Mouse (Mus musculus) limb, embryonic 12.5 days (tissue): Measurements from ENCODE around the gene CN725425. TPM values are rescaled to one million over a fixed set of nuclear protein-coding genes. Genes with fewer than 3 reads are reported as not detected.

Experiments used
- ATAC-seq: fragments of 200-750 bp; cut with Nextera tagmentation; 2 replicates; pipeline ENCODE4 v1.8.0; 2017; ENCODE audit warnings: low read depth, moderate TSS enrichment; ENCODE audit not compliant: insufficient number of reproducible peaks, insufficient read depth, low FRiP score, low TSS enrichment
- H3K27ac ChIP-seq: fragments of 300-500 bp; sonication (generic); 2 replicates; pipeline ENCODE4 v1.5.1; 2016; ENCODE audit warnings: mild to moderate bottlenecking, moderate library complexity
- H3K27me3 ChIP-seq: fragments of 300-500 bp; sonication (generic); 2 replicates; pipeline ENCODE4 v1.6.1; 2016; ENCODE audit warnings: mild to moderate bottlenecking, moderate library complexity
- H3K36me3 ChIP-seq: fragments of 300-500 bp; sonication (generic); 2 replicates; pipeline ENCODE4 v1.6.1; 2016; ENCODE audit warnings: mild to moderate bottlenecking, moderate library complexity
- H3K4me1 ChIP-seq: fragments of 300-500 bp; sonication (generic); replicated peaks from 2 replicates; pipeline ENCODE4 v1.6.1; 2016
- H3K4me2 ChIP-seq: fragments of 300-500 bp; sonication (generic); 2 replicates; pipeline ENCODE4 v1.6.1; 2016; ENCODE audit warnings: mild to moderate bottlenecking, moderate library complexity
- H3K4me3 ChIP-seq: fragments of 300-500 bp; sonication (generic); replicated peaks from 2 replicates; pipeline ENCODE4 v1.5.1; 2016; ENCODE audit warnings: mild to moderate bottlenecking
- H3K9ac ChIP-seq: fragments of 300-500 bp; sonication (generic); replicated peaks from 2 replicates; pipeline ENCODE4 v1.6.1; 2016; ENCODE audit warnings: mild to moderate bottlenecking, moderate library complexity
- H3K9me3 ChIP-seq: fragments of 300-500 bp; sonication (generic); 2 replicates; pipeline ENCODE4 v1.6.1; 2016; ENCODE audit warnings: mild to moderate bottlenecking, moderate library complexity
- WGBS: fragments of 180-500 bp; shearing (Covaris S2); methylation state at CpG from one replicate; pipeline ENCODE4 v1.1.7; 2016; 5-methylcytosine and 5-hydroxymethylcytosine counted together
- polyA plus RNA-seq: library from polyadenylated mRNA; unstranded; fragments of >200 nt; fragmentation: Nextera tagmentation; extraction: Ambion mirVana; gene quantifications from 2 replicates; pipeline ENCODE4 v1.2.1, GENCODE M21; 2016

CN725425 gene
- polyA plus RNA-seq, 1 experiment from 2014 or later = not detected

GRCm38 (mm10) chr15:91240683-91241335 lies 41.5 kb downstream of the CN725425 start:
- Histone ChIP-seq H3K4me2 (no peak overlapping the region), H3K4me1 (no peaks in the 10 kb centered on the region), H3K9me3 (no peaks in the 10 kb centered on the region), H3K9ac (no peak overlapping the region), H3K36me3 (no peaks in the 10 kb centered on the region), H3K27me3 (no peaks in the 10 kb centered on the region), H3K27ac (no peak overlapping the region), H3K4me3 (no peak overlapping the region)
- no peak for ATAC-seq
- 85% methylated on average over 3 of the region's 3 CpGs for WGBS

DNA sequence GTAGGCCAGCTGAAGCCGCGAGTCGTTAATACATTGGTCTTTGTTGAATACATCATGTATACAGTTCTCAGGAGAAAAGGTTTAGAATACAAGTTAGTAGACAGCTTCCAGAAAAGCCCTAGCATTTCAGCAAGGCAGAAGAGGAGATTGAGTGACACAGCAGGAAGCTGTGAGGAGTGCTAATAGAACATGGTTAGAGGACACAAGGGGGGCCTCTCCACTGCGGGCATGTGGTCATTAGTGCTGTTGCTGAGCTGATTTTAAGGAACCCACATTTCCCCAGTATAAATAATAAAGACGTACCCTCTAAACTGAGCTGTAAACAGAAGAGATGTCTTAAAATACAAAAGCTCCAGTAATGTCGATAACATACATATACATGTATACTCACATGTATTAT lies 51.5 kb downstream of the CN725425 start:
- Histone ChIP-seq H3K4me1 (no peaks in the 10 kb centered on the region), H3K9ac (no peak overlapping the region), H3K4me3 (no peak overlapping the region), H3K27ac (no peak overlapping the region), H3K4me2 (no peak overlapping the region), H3K9me3 (no peaks in the 10 kb centered on the region), H3K36me3 (no peaks in the 10 kb centered on the region), H3K27me3 (no peaks in the 10 kb centered on the region)
- no peak for ATAC-seq
- whole genome bisulfite sequencing = 78% methylated on average over 6 of the region's 6 CpGs

- Histone ChIP-seq H3K36me3 (no peaks in the 10 kb centered on the region), H3K9ac (no peak overlapping the region), H3K9me3 (no peaks in the 10 kb centered on the region), H3K27ac (no peak overlapping the region), H3K4me3 (no peak overlapping the region), H3K4me1 (no peaks in the 10 kb centered on the region), H3K4me2 (no peak overlapping the region), H3K27me3 (no peaks in the 10 kb centered on the region)
- WGBS = 64% methylated on average over 9 of the region's 9 CpGs
- no peak for ATAC-seq
Measured at GRCm38 (mm10) chr15:91251544-91252408, 52.5 kb downstream of the CN725425 start.

DNA sequence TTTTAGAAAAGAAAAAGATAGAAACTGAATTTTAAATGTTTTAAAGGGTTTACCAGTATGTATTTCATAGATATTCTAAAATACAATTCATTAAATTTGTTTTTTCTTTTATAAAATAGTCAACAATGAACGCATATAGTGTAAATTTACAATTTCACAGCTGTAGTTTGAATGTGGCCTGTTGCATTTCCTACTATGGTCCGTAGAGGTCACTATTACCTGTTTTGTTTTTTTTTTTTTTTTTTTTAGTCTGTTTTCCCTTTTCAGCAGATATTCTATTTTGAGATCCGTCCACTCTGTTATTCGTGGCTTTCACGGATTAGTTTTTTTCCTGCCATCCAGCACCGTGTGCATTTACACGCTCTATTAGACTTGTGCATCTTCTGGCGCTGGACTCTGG lies 53.7 kb downstream of the CN725425 start:
- H3K9me3 ChIP-seq = no peaks in the 10 kb centered on the region
- no peaks in the 10 kb centered on the region for H3K4me1 ChIP-seq
- H3K4me2 ChIP-seq = no peak overlapping the region
- WGBS = 66% methylated on average over 8 of the region's 8 CpGs
- H3K27me3 ChIP-seq = no peaks in the 10 kb centered on the region
- ATAC-seq = no peak
- no peak overlapping the region for H3K27ac ChIP-seq
- no peaks in the 10 kb centered on the region for H3K36me3 ChIP-seq
- no peak overlapping the region for H3K9ac ChIP-seq
- no peak overlapping the region for H3K4me3 ChIP-seq

DNA sequence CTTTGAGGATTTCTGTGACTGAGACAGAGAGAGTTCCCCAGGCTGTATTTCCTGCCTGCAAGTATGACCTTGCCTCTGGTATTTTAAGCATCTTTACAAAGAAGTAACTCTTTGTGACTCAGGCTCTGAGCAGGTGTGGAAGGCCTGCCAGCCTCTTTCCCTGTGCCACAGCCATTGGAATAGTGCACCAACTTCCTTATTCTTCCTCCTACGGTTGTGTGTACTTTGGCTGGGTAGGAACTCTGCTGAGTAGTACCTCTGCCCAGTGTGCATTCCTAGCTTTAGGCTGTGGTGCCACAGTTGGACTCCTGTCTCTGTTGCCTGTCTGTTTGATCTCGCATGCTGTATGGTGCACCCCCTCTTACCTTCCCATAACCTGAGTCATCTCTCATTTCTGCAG lies 56.0 kb downstream of the CN725425 start:
- Histone ChIP-seq H3K27ac (no peak overlapping the region), H3K9ac (no peak overlapping the region), H3K4me2 (no peak overlapping the region), H3K9me3 (no peaks in the 10 kb centered on the region), H3K36me3 (no peaks in the 10 kb centered on the region), H3K4me1 (no peaks in the 10 kb centered on the region), H3K27me3 (no peaks in the 10 kb centered on the region), H3K4me3 (no peak overlapping the region)
- ATAC-seq = no peak
- WGBS = 84% methylated on average over 2 of the region's 2 CpGs

DNA sequence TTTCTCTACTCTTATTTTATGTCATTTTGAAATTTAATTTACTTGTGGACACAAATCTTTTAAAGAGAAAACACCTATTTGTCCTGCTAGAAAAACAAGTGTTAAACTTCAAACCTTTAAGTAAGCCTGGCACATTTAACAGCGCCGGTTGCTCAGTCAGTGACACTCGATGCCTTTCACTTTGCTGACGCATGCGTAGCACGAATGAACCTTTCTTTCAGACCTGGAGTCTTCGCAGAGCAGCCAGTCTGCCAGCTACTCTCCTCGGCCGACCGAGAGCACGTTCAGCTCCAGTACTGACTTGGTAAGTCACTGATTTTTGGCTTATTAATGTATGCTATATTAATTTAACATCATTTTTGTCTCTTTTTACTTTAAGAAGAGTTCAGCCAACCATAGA lies 57.8 kb downstream of the CN725425 start:
- Histone ChIP-seq H3K9ac (no peak overlapping the region), H3K4me1 (no peaks in the 10 kb centered on the region), H3K27me3 (no peaks in the 10 kb centered on the region), H3K4me3 (no peak overlapping the region), H3K36me3 (no peaks in the 10 kb centered on the region), H3K9me3 (no peaks in the 10 kb centered on the region), H3K4me2 (no peak overlapping the region), H3K27ac (no peak overlapping the region)
- 70% methylated on average over 11 of the region's 11 CpGs for WGBS
- ATAC-seq = no peak

- Histone ChIP-seq H3K27ac (no peak overlapping the region), H3K9ac (no peak overlapping the region), H3K4me2 (no peak overlapping the region), H3K4me3 (no peak overlapping the region), H3K9me3 (no peaks in the 10 kb centered on the region), H3K36me3 (no peaks in the 10 kb centered on the region), H3K4me1 (no peaks in the 10 kb centered on the region), H3K27me3 (no peaks in the 10 kb centered on the region)
- WGBS = 79% methylated on average over 5 of the region's 5 CpGs
- no peak for ATAC-seq
Measured at GRCm38 (mm10) chr15:91260578-91260977, 61.3 kb downstream of the CN725425 start.

DNA sequence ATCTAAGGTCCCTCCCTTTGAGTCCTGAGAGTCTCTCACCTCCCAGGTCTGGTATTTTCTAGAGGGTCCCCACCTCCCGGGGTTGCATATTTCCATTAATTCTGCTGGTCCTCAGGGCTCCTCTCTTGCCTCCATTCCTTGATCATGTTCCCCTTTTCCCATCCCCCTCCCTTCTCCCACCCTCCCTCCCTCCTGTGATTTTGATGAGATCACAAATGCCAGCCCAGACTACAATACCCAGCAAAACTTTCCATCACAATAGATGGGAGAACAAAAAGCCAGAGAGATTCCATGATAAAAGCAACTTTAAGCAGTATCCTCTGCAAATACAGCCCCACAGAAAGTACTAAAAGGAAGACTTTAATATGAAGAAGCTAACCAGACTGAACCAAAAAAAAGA lies 64.6 kb downstream of the CN725425 start:
- ATAC-seq = no peak
- Histone ChIP-seq H3K27me3 (no peaks in the 10 kb centered on the region), H3K36me3 (no peaks in the 10 kb centered on the region), H3K9ac (no peak overlapping the region), H3K27ac (no peak overlapping the region), H3K4me3 (no peak overlapping the region), H3K4me1 (no peaks in the 10 kb centered on the region), H3K4me2 (no peak overlapping the region), H3K9me3 (no peaks in the 10 kb centered on the region)
- 82% methylated on average over 1 of the region's 1 CpGs for WGBS

DNA sequence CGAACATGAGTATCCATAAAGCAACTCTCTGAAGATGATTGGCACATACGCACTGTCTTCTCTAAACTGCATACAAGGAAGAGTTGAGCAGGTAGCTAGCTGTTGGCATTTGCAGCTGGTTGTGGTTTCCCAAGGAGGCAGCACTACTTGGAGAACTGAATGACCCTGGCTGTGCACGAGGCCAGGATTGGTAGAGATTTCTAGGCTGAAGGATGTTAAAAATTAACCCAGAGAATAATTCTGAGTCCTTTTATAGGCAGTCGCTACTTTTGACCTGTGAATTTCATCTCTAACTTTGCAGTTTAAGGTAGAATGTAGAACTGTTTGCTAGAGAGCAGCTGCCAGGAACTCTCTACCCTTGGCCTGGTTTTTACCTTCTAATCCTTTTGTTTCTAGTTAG lies 69.2 kb downstream of the CN725425 start:
- Histone ChIP-seq H3K9ac (no peak overlapping the region), H3K9me3 (no peaks in the 10 kb centered on the region), H3K36me3 (no peaks in the 10 kb centered on the region), H3K27me3 (no peaks in the 10 kb centered on the region), H3K4me3 (no peak overlapping the region), H3K4me2 (no peak overlapping the region), H3K4me1 (no peaks in the 10 kb centered on the region), H3K27ac (no peak overlapping the region)
- 90% methylated on average over 4 of the region's 4 CpGs for WGBS
- ATAC-seq = no peak

GRCm38 (mm10) chr15:91275961-91276360 lies 76.7 kb downstream of the CN725425 start:
- no peak overlapping the region for H3K27ac ChIP-seq
- H3K27me3 ChIP-seq = no peaks in the 10 kb centered on the region
- WGBS = 79% methylated on average over 3 of the region's 3 CpGs
- ATAC-seq = no peak
- no peaks in the 10 kb centered on the region for H3K36me3 ChIP-seq
- no peaks in the 10 kb centered on the region for H3K9me3 ChIP-seq
- H3K4me3 ChIP-seq = no peak overlapping the region
- no peak overlapping the region for H3K4me2 ChIP-seq
- H3K9ac ChIP-seq = no peak overlapping the region
- H3K4me1 ChIP-seq = no peaks in the 10 kb centered on the region

- H3K4me1 ChIP-seq = no peaks in the 10 kb centered on the region
- no peaks in the 10 kb centered on the region for H3K9me3 ChIP-seq
- H3K9ac ChIP-seq = no peak overlapping the region
- H3K4me2 ChIP-seq = no peak overlapping the region
- no peak overlapping the region for H3K27ac ChIP-seq
- ATAC-seq = no peak
- H3K36me3 ChIP-seq = no peaks in the 10 kb centered on the region
- no peak overlapping the region for H3K4me3 ChIP-seq
- no peaks in the 10 kb centered on the region for H3K27me3 ChIP-seq
- 85% methylated on average over 5 of the region's 5 CpGs for WGBS
Measured at GRCm38 (mm10) chr15:91279571-91279970, 80.3 kb downstream of the CN725425 start.
